Mouse (Mus musculus) neural tube, embryonic 14.5 days (tissue): ENCODE results near the gene Gm11127. TPM values are rescaled to one million over a fixed set of nuclear protein-coding genes. Genes with fewer than 3 reads are reported as not detected.

Experiments
- ATAC-seq: fragments of 200-750 bp; cut with Nextera tagmentation; 2 replicates; pipeline ENCODE4 v1.8.0; 2017; ENCODE audit warnings: low read depth, mild to moderate bottlenecking, moderate TSS enrichment, moderate library complexity
- H3K27ac ChIP-seq: fragments of 300-500 bp; sonication (generic); 2 replicates; pipeline ENCODE4 v1.5.1; 2014; ENCODE audit warnings: low read depth, mild to moderate bottlenecking, control low read depth, low read length, moderate library complexity, mixed read lengths
- H3K27me3 ChIP-seq: fragments of 300-500 bp; sonication (generic); 2 replicates; pipeline ENCODE4 v1.6.1; 2014; ENCODE audit warnings: low read length; ENCODE audit not compliant: control insufficient read depth, insufficient read depth
- H3K36me3 ChIP-seq: fragments of 300-500 bp; sonication (generic); 2 replicates; pipeline ENCODE4 v1.6.1; 2014; ENCODE audit warnings: low read length, mixed read lengths; ENCODE audit not compliant: control insufficient read depth, insufficient read depth
- H3K4me1 ChIP-seq: fragments of 300-500 bp; sonication (generic); 2 replicates; pipeline ENCODE4 v1.6.1; 2014; ENCODE audit warnings: low read length; ENCODE audit not compliant: control insufficient read depth, insufficient read depth
- H3K4me2 ChIP-seq: fragments of 300-500 bp; sonication (generic); 2 replicates; pipeline ENCODE4 v1.6.1; 2014; ENCODE audit warnings: mild to moderate bottlenecking, low read depth, low read length, control low read depth
- H3K4me3 ChIP-seq: fragments of 300-500 bp; sonication (generic); 2 replicates; pipeline ENCODE4 v1.5.1; 2014; ENCODE audit warnings: low read depth, low read length, control low read depth, mixed read lengths
- H3K9ac ChIP-seq: fragments of 300-500 bp; sonication (generic); replicated peaks from 2 replicates; pipeline ENCODE4 v1.6.1; 2014; ENCODE audit warnings: low read depth, mild to moderate bottlenecking, control low read depth, low read length, mixed read lengths
- H3K9me3 ChIP-seq: fragments of 300-500 bp; sonication (generic); 2 replicates; pipeline ENCODE4 v1.6.1; 2016; ENCODE audit warnings: low read length; ENCODE audit not compliant: control insufficient read depth
- WGBS: fragments of 180-500 bp; shearing (Covaris S2); extraction: QIAGEN DNeasy Blood & Tissue Kit; methylation state at CpG from one replicate; pipeline ENCODE4 v1.1.7; 2014; 5-methylcytosine and 5-hydroxymethylcytosine counted together
- polyA plus RNA-seq: library from polyadenylated mRNA; unstranded; fragments of >200 nt; fragmentation: Nextera tagmentation; extraction: Ambion mirVana; gene quantifications from 2 replicates; pipeline ENCODE4 v1.2.1, GENCODE M21; 2014

Gm11127 gene
- polyA plus RNA-seq, 1 experiment from 2014 or later = not detected

DNA sequence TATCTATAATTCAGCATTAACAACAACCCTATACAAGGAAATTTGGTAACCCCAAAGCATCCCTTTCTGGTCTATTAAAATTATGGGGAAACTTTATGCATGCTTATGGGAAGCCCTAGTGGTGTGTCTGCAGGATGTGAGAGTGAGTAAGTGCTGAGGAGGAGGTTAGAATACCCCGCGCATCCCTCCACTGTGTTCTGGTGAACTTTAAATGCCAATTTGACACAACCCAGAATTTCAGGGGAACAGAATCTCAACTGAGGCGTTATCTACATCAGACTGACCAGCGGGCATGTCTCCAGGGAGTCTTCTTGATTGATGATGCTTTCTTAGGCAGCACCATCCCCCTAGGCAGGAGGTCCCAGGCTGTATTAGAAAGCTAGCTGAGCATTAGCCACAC lies 32.3 kb downstream of the Gm11127 start:
- no peak overlapping the region for H3K4me3 ChIP-seq
- no peaks in the 10 kb centered on the region for H3K36me3 ChIP-seq
- no peak overlapping the region for H3K4me2 ChIP-seq
- WGBS = 64% methylated on average over 4 of the region's 4 CpGs
- H3K27ac ChIP-seq = no peak overlapping the region
- ATAC-seq = no peak
- H3K9ac ChIP-seq = no peak overlapping the region
- no peaks in the 10 kb centered on the region for H3K9me3 ChIP-seq
- H3K27me3 ChIP-seq = no peaks in the 10 kb centered on the region
- H3K4me1 ChIP-seq = no peaks in the 10 kb centered on the region

DNA sequence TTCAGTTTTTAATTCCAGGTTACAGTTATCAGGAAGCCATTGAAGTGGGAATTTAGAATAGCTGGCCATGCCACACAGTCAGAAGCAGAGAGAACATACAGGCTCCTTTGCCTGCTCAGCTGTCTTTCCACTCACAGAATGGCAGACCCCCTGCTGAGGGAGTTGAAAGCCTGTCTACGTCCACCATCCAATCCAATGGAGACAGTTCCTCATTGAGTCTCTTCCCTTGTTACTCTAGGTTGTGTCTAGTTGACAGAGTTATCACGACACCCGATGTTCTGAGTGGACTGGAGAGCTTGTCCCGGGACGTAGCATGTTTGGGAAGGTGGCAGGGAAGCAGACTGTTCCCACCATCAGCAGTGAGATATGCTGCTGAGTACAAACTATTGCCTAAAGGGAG lies 33.0 kb downstream of the Gm11127 start:
- Histone ChIP-seq H3K27me3 (no peaks in the 10 kb centered on the region), H3K4me2 (no peak overlapping the region), H3K9me3 (no peaks in the 10 kb centered on the region), H3K4me1 (no peaks in the 10 kb centered on the region), H3K27ac (no peak overlapping the region), H3K4me3 (no peak overlapping the region), H3K36me3 (no peaks in the 10 kb centered on the region), H3K9ac (no peak overlapping the region)
- no peak for ATAC-seq
- WGBS = 54% methylated on average over 5 of the region's 5 CpGs

- Histone ChIP-seq H3K4me3 (no peak overlapping the region), H3K9ac (no peak overlapping the region), H3K36me3 (no peaks in the 10 kb centered on the region), H3K4me1 (no peaks in the 10 kb centered on the region), H3K4me2 (no peak overlapping the region), H3K9me3 (no peaks in the 10 kb centered on the region), H3K27ac (no peak overlapping the region), H3K27me3 (no peaks in the 10 kb centered on the region)
- WGBS = 73% methylated on average over 9 of the region's 9 CpGs
- no peak for ATAC-seq
These were observed 34.2 kb downstream of the Gm11127 start for GRCm38 (mm10) chr17:36023710-36024654.

DNA sequence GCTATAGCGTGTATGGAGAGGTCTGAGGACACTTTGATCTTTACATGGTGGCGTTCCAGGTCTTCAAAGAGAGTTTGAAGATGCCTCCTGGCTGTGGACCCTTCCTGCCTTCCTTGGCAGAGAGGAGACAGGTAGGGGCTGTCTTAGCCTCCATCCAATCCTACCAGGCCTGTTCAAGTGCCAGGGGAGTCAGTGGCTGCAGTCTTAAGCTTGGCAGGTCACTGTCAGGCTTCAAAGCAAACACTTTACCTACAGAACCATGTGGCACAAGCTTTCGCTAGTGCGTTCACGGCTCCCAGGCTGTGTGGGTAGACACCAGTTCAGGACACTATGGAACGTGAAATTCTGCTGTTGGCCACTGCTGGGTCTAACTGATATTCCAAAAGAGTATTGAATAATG lies 35.2 kb downstream of the Gm11127 start:
- H3K27ac ChIP-seq = no peak overlapping the region
- ATAC-seq = no peak
- 88% methylated on average over 6 of the region's 6 CpGs for WGBS
- no peak overlapping the region for H3K4me2 ChIP-seq
- no peak overlapping the region for H3K4me3 ChIP-seq
- no peaks in the 10 kb centered on the region for H3K36me3 ChIP-seq
- no peaks in the 10 kb centered on the region for H3K4me1 ChIP-seq
- H3K9me3 ChIP-seq = no peaks in the 10 kb centered on the region
- H3K27me3 ChIP-seq = no peaks in the 10 kb centered on the region
- no peak overlapping the region for H3K9ac ChIP-seq

DNA sequence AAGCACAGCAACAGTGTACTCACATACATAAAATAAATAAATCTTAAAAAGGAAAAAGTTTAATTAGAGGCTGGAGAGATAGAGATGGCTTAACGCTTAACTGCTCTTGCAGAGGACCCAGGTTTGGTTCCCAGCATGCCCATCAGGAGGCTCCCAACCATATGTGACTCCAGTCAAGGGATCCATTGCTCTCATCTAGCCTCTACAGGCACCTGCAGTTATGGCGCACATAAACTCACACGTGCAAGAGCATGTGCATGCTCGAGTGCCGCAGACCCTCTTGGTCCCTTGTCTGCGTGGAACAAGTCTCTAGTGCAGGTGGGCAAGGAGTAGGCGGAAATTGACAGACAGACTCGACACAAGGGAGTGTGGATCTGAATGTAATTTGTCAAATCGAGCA lies 36.1 kb downstream of the Gm11127 start:
- 91% methylated on average over 9 of the region's 9 CpGs for WGBS
- no peaks in the 10 kb centered on the region for H3K27me3 ChIP-seq
- no peak overlapping the region for H3K9ac ChIP-seq
- no peak overlapping the region for H3K27ac ChIP-seq
- ATAC-seq = no peak
- H3K4me3 ChIP-seq = no peak overlapping the region
- no peaks in the 10 kb centered on the region for H3K4me1 ChIP-seq
- no peak overlapping the region for H3K4me2 ChIP-seq
- no peaks in the 10 kb centered on the region for H3K36me3 ChIP-seq
- no peaks in the 10 kb centered on the region for H3K9me3 ChIP-seq

DNA sequence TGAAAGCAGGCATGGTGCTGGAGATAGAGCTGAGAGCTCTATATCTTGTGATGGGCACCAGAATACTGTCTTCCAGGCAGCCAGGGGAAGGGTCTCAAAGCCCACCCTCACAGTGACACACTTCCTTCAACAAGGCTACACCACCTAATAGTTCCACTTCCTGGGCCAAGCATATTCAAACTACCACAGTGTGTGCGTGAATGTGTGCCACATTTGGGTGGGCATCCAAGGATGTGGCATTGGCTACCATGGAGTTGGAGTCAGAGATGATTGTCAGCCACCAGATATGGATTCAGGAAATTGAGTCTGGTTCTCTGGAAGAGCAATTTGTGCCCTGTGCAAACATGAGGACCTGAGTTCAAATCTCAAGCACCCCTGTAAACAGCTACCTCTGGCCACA lies 36.9 kb downstream of the Gm11127 start:
- Histone ChIP-seq H3K9ac (no peak overlapping the region), H3K27me3 (no peaks in the 10 kb centered on the region), H3K36me3 (no peaks in the 10 kb centered on the region), H3K27ac (no peak overlapping the region), H3K4me1 (no peaks in the 10 kb centered on the region), H3K4me3 (no peak overlapping the region), H3K4me2 (no peak overlapping the region), H3K9me3 (no peaks in the 10 kb centered on the region)
- no peak for ATAC-seq
- WGBS = 100% methylated on average over 1 of the region's 1 CpGs

GRCm38 (mm10) chr17:36020191-36021073 lies 37.7 kb downstream of the Gm11127 start, which contains the start of gene H2-T24:
H2-T24 (minus strand) TSS chr17:36020560.
- no peak within 1 kb of the TSS for H3K27ac ChIP-seq
- H3K4me1 ChIP-seq = no peaks in the 10 kb centered on the region
- no peaks in the 10 kb centered on the region for H3K36me3 ChIP-seq
- no peaks in the 10 kb centered on the region for H3K27me3 ChIP-seq
- no peak within 1 kb of the TSS for H3K4me2 ChIP-seq
- H3K4me3 ChIP-seq = no peak within 1 kb of the TSS
- WGBS = 52% methylated on average over 15 of the region's 15 CpGs
- no peak within 1 kb of the TSS for H3K9ac ChIP-seq
- H3K9me3 ChIP-seq = no peaks in the 10 kb centered on the region
- ATAC-seq = no peak

DNA sequence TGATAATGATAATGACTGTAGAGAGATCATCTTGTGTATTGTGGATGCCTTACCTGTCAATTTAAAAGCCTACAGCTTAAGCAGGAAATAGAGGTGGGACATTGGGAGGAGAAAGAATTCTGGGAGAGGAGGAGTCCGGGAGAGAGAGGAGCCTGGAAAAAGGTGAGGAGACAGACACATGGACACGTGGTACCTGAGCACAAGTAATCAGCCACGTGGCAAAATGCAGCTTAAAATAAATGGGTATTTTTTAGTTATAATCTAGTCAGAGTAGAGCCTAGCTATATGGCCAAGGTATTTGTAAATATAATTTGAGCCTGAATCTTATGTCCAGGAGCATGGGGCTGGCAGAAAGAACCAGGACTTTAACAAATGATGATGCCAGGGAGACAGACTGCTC lies 38.7 kb downstream of the Gm11127 start:
- no peak overlapping the region for H3K4me2 ChIP-seq
- H3K9me3 ChIP-seq = no peaks in the 10 kb centered on the region
- no peak overlapping the region for H3K4me3 ChIP-seq
- H3K27ac ChIP-seq = no peak overlapping the region
- H3K4me1 ChIP-seq = no peaks in the 10 kb centered on the region
- 85% methylated on average over 3 of the region's 3 CpGs for WGBS
- ATAC-seq = no peak
- H3K9ac ChIP-seq = no peak overlapping the region
- H3K27me3 ChIP-seq = no peaks in the 10 kb centered on the region
- peaks cover 4% of the 10 kb centered on the region; the same call in 1 of the 2 replicates for H3K36me3 ChIP-seq

DNA sequence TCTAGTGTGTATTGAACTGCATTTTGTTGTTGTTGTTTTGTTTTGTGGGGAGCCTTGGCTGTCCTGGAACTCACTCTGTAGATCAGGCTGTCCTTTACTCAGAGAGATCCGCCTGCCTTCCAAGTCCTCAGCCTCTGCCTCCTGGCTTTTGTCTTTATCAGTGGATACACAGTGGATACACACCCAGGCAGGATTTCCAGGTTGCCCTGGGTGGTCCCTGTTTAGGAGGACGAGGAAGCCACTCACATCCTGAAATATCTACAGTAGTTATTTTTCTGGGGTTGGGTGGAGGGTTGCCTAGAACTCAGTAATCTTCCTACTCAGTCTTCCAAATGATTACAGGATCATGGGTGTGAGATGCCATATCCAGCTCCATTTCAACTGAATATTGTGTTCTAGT lies 39.2 kb downstream of the Gm11127 start:
- H3K9ac ChIP-seq = no peak overlapping the region
- H3K4me1 ChIP-seq = no peaks in the 10 kb centered on the region
- H3K4me2 ChIP-seq = no peak overlapping the region
- H3K27me3 ChIP-seq = no peaks in the 10 kb centered on the region
- peaks cover 4% of the 10 kb centered on the region; the same call in 1 of the 2 replicates for H3K36me3 ChIP-seq
- no peaks in the 10 kb centered on the region for H3K9me3 ChIP-seq
- ATAC-seq = no peak
- H3K27ac ChIP-seq = no peak overlapping the region
- H3K4me3 ChIP-seq = no peak overlapping the region
- 74% methylated on average over 2 of the region's 2 CpGs for WGBS
